Mouse (Mus musculus): ENCODE measurements around the gene Mien1.
A peak's percentile ranks its signal among the peaks of the same experiment; 100 is the strongest.

Gene Mien1

GRCm38 (mm10) chr11:98459860-98460259, 21.1 kb upstream of the Mien1 start:
- DNase-seq (ENCODE audit: low read depth, low spot score): no peak

GRCm38 (mm10) chr11:98459071-98459741, 20.4 kb upstream of the Mien1 start:
- no peak for DNase-seq (ENCODE audit: low read depth, low spot score)

- DNase-seq (ENCODE audit: low read depth, low spot score): peak; percentile 23
These were observed 19.6 kb upstream of the Mien1 start for GRCm38 (mm10) chr11:98458121-98458990.

GRCm38 (mm10) chr11:98457367-98458120, 18.8 kb upstream of the Mien1 start:
- DNase-seq (ENCODE audit: low read depth, low spot score): peak; percentile 90

GRCm38 (mm10) chr11:98456945-98457344, 18.2 kb upstream of the Mien1 start:
- DNase-seq (ENCODE audit: low read depth, low spot score): no peak

- no peak for DNase-seq (ENCODE audit: low read depth, low spot score)
These were observed 17.8 kb upstream of the Mien1 start for GRCm38 (mm10) chr11:98456545-98456944.

GRCm38 (mm10) chr11:98455484-98455883, 16.7 kb upstream of the Mien1 start:
- no peak for DNase-seq (ENCODE audit: low read depth, low spot score)

- no peak for DNase-seq (ENCODE audit: low read depth, low spot score)
These were observed 11.4 kb upstream of the Mien1 start for GRCm38 (mm10) chr11:98449921-98450771.

GRCm38 (mm10) chr11:98449419-98449818, 10.6 kb upstream of the Mien1 start:
- DNase-seq (ENCODE audit: low read depth, low spot score): no peak

- no peak for DNase-seq (ENCODE audit: low read depth, low spot score)
These were observed 9.5 kb upstream of the Mien1 start for GRCm38 (mm10) chr11:98448191-98448790.

- no peak for DNase-seq (ENCODE audit: low read depth, low spot score)
These were observed 8.7 kb upstream of the Mien1 start for GRCm38 (mm10) chr11:98447475-98447834.

GRCm38 (mm10) chr11:98446562-98447474, 8.0 kb upstream of the Mien1 start:
- no peak for DNase-seq (ENCODE audit: low read depth, low spot score)

- DNase-seq (ENCODE audit: low read depth, low spot score): no peak
These were observed 7.4 kb upstream of the Mien1 start, which contains the start of gene Grb7 for GRCm38 (mm10) chr11:98446213-98446561. Gene Grb7 (plus strand): TSS chr11:98446394.

- DNase-seq (ENCODE audit: low read depth, low spot score): no peak
These were observed 6.9 kb upstream of the Mien1 start for GRCm38 (mm10) chr11:98445679-98446078.

- no peak for DNase-seq (ENCODE audit: low read depth, low spot score)
These were observed 6.4 kb upstream of the Mien1 start for GRCm38 (mm10) chr11:98445238-98445637.

GRCm38 (mm10) chr11:98443688-98444087, 4.9 kb upstream of the Mien1 start:
- DNase-seq (ENCODE audit: low read depth, low spot score): no peak

GRCm38 (mm10) chr11:98437441-98437840, 1.4 kb downstream of the Mien1 start:
- no peak for DNase-seq (ENCODE audit: low read depth, low spot score)

GRCm38 (mm10) chr11:98435723-98436122, 3.1 kb downstream of the Mien1 start:
- no peak for DNase-seq (ENCODE audit: low read depth, low spot score)

GRCm38 (mm10) chr11:98431743-98432502, 6.9 kb downstream of the Mien1 start:
- no peak for DNase-seq (ENCODE audit: low read depth, low spot score)
